Mouse (Mus musculus): ENCODE results near the gene Lims1. TPM values are rescaled to one million over a fixed set of nuclear protein-coding genes. Genes with fewer than 3 reads are reported as not detected.

Lims1 gene
- 0.90 and 2.9 TPM in 2 replicates for polyA plus RNA-seq (2012; ENCODE audit: low replicate concordance)

DNA sequence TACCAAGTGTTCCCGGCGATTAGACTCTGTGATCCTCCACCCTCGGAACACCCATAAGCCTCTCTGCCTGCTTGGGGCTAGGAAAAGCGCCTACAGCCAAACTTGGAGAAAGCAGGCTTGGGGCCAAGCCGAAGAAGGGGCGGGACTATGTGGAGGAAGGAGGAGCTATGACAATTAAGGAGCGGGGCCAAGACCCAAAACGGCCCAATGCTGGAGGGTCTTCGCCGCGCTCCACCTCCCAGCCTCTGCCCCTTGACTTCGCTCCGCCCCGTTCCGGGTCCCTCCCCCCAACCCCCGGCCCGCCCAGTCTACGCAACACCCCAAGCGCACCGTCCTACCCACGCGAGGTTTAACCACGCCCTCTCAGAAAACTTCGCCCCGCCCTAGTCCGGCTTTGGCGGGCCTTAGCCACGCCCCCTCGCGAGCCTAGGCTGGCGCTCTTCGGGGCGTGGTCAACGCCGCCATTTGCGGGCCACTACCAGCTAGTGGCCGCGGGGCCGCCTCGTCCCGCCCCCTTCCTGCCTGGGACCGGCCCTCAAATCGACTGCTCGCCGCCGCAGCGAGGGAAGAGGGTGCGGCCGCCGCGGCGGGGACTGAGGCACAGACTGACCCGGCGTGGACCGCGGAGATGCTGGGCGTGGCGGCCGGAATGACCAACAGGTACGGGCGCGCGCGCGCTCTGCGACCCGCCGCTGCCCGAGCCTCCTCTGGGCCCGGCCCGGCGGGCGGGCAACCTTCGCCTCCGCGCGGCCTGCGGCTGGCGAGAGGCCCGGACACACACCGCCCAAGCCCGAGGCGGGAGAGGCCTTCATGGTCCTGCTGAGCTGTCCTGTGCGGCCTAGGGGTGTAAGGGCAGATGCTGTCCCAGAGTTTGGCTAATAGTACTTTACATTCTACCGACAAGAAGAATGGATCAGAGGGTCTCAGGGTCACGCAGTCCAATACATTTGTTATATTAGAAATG, at the start of gene Lims1:
Gene Lims1, plus strand, starts transcription at position 439 of the 964 bp plus-strand sequence.

DNA sequence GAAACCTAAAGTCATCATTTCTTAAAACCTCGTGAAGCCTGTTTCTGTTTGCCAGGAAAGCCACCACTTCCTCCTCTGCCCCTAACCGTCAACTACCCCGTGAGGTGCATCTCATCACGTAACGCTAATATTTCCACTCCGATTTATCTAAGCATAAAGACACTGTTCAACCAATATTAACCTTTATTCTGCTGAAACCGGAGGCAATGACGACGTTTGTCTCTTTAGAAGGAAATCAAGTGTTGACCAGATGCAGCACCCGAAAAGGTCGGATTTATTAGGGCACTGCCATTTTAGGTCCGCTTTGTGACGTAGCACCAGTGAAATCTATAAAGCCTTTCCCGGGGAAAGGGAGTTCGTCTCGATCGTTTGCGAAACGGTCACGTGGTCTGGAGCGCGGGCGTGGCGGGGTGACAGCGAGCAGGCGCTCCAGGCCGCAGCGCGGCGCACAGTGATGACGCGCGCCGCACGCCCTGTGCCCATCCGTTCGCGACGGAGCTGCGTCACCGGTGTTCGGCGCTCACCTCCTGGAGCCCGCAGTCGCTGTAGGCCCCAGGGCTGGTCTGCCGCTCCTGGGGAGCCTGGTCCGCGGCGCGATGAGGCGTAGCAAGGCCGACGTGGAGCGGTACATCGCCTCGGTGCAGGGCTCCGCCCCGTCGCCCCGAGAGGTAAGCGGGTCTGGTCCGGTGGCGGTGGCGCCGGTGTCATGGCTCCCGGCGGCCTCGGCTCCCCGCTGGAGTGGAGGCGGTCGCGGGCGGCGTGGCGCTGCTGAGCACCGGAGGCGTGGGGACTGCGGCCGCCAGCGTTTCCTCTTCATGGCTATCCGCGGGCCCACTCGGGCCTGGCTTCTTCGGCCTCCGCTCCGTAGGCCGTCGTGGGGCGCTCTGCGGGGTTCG, 123.4 kb downstream of the Lims1 start, which contains the start of gene Ranbp2:
Gene Ranbp2, plus strand, starts transcription at position 537 of the 896 bp plus-strand sequence.

Other genes with a start within 250 kb of the Lims1 start
- gene AW822073, start 98.5 kb upstream of the Lims1 start, polyA plus RNA-seq (2012; ENCODE audit: low replicate concordance): not detected in 2 replicates
- not detected in 2 replicates for gene Duxf3, start 90.8 kb upstream of the Lims1 start, polyA plus RNA-seq (2012; ENCODE audit: low replicate concordance)
- not detected in 2 replicates for gene Gm4981, start 86.8 kb upstream of the Lims1 start, polyA plus RNA-seq (2012; ENCODE audit: low replicate concordance)
- 4.0 and 10.8 TPM in 2 replicates for gene Gcc2, start 68.0 kb upstream of the Lims1 start, polyA plus RNA-seq (2012; ENCODE audit: low replicate concordance)
- 1.8 and 7.5 TPM in 2 replicates for gene Ranbp2, start 123.5 kb downstream of the Lims1 start, polyA plus RNA-seq (2012; ENCODE audit: low replicate concordance)
- 0.40 and 0.43 TPM in 2 replicates for gene Ccdc138, start 174.5 kb downstream of the Lims1 start, polyA plus RNA-seq (2012; ENCODE audit: low replicate concordance)